Mouse (Mus musculus): ENCODE measurements around the gene 4933424G06Rik. TPM values are rescaled to one million over a fixed set of nuclear protein-coding genes. Genes with fewer than 3 reads are reported as not detected.
"Not testable (repeated sequence)": the region's sequence is repeated elsewhere in the genome, so short reads cannot be mapped to it uniquely, and the experiment has no call there.

4933424G06Rik gene
- not detected in 2 replicates for polyA plus RNA-seq (2012; rRNA removed)

- DNase-seq (ENCODE audit: low read depth, low spot score): peak; percentile 88
- under 1% methylated on average over 29 of the region's 29 CpGs for WGBS
These were observed at the start of gene 4933424G06Rik for GRCm38 (mm10) chr1:36709854-36710280. Gene 4933424G06Rik, plus strand, starts transcription at chr1:36710149.

DNA sequence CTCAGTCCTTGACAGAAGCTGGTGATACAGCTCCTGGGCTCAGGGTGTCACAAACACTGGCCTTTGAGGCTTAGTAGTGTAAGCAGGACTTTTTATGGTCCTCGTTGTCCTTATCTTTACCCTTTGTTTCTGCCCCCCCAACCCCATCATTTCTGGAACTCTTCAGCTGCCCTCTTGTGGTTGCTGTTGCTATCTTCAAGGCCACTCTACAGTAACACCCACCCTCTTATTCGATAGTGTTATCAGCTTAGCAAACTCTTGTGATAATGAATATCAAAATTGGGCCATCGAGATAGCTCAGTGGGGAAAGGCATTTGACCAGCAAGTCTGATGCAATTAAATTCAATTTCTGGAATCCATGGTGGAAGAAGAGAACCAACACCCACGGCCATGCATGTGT is 45.5 kb upstream of the 4933424G06Rik start:
- DNase-seq (ENCODE audit: low read depth, low spot score): no peak
- WGBS: 36% methylated on average over 4 of the region's 4 CpGs

- WGBS: 86% methylated on average over 11 of the region's 11 CpGs
- no peak for DNase-seq (ENCODE audit: low read depth, low spot score)
These were observed 44.7 kb upstream of the 4933424G06Rik start for GRCm38 (mm10) chr1:36665165-36665723.

DNA sequence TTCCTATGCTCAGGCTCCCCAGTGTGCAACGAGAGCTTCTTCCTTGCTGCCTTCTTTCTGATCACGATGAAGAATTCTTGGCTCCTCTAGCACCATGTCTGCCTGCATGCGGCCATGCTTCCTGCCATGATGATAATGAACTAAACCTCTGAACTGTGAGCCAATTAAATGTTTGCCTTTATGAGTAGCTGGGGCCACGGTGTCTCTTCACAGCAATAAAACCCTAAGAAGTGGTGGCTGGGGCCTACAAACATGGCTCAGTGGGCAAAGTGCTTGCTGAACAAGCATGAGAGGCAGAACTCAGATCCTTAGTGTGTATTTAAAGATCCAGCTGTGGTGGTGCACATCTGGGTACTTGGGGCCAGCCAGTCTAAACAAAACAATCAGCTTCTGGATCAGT is 44.0 kb upstream of the 4933424G06Rik start:
- WGBS: 52% methylated on average over 4 of the region's 4 CpGs

DNA sequence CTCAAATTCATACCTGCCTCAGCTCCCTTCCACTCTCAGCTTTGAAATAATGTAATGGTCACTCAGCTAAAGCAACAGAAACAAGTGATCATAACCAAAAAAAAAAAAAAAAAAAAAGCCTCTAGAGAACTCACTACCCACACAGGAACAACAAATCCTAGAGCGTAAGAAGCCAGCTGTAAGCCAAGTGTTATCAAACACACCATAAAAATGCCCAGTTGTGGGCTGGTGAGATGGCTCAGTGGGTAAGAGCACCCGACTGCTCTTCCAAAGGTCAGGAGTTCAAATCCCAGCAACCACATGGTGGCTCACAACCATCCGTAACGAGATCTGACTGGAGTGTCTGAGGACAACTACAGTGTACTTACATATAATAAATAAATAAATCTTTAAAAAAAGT is 41.9 kb upstream of the 4933424G06Rik start:
- 51% methylated on average over 4 of the region's 4 CpGs for WGBS

More for the DNA sequence above, 44.0 kb upstream of the 4933424G06Rik start:
- no peak for DNase-seq (ENCODE audit: low read depth, low spot score)

GRCm38 (mm10) chr1:36670256-36670655 is 39.7 kb upstream of the 4933424G06Rik start:
- WGBS: 83% methylated on average over 4 of the region's 4 CpGs
- DNase-seq (ENCODE audit: low read depth, low spot score): no peak

More for the DNA sequence above, 41.9 kb upstream of the 4933424G06Rik start:
- DNase-seq (ENCODE audit: low read depth, low spot score): not testable (repeated sequence)

- DNase-seq (ENCODE audit: low read depth, low spot score): no peak
- 90% methylated on average over 10 of the region's 10 CpGs for WGBS
These were observed 38.7 kb upstream of the 4933424G06Rik start for GRCm38 (mm10) chr1:36671260-36671659.

- no peak for DNase-seq (ENCODE audit: low read depth, low spot score)
- 53% methylated on average over 16 of the region's 16 CpGs for WGBS
These were observed 37.1 kb upstream of the 4933424G06Rik start for GRCm38 (mm10) chr1:36672648-36673350.

DNA sequence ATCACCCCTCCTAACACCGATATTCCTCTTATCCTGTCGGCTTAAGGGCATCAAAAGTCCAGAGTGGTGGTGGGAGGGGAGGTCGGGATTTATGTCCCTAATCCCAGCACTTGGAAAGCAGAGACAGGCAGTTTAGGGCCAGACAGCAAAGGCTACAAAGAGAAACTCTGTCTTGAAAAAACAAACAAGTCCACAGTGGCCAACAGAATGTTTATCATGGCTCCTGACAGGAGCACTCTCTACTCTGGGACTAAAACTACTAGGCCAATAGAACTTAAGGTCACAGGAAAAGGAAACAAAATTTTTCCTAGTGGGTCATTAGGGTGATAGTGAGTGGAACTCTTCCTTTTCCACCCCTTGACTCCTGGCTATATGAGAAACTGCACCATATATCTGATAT is 35.0 kb upstream of the 4933424G06Rik start:
- WGBS: 34% methylated on average over 3 of the region's 3 CpGs

DNA sequence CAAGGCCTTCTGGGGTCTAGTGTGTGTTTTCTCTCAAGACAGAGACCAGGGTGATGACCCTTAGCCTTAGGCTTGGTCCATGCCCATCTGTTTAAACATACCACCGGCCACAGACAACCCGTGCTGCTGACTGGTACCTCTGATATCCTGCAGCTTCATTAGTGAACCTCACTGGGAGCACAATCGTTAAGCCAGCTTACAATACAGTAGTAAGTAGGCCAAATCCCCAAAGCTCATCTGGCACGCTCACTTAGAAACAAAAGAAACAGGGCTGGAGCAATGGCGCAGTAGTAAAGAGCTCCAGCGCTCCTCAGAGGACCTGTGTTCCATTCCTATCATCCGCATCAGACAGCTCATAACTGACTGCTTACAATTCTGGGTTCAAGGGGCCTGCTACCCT is 29.1 kb upstream of the 4933424G06Rik start:
- WGBS: 77% methylated on average over 7 of the region's 7 CpGs
- no peak for DNase-seq (ENCODE audit: low read depth, low spot score)

More for the DNA sequence above, 35.0 kb upstream of the 4933424G06Rik start:
- DNase-seq (ENCODE audit: low read depth, low spot score): no peak

DNA sequence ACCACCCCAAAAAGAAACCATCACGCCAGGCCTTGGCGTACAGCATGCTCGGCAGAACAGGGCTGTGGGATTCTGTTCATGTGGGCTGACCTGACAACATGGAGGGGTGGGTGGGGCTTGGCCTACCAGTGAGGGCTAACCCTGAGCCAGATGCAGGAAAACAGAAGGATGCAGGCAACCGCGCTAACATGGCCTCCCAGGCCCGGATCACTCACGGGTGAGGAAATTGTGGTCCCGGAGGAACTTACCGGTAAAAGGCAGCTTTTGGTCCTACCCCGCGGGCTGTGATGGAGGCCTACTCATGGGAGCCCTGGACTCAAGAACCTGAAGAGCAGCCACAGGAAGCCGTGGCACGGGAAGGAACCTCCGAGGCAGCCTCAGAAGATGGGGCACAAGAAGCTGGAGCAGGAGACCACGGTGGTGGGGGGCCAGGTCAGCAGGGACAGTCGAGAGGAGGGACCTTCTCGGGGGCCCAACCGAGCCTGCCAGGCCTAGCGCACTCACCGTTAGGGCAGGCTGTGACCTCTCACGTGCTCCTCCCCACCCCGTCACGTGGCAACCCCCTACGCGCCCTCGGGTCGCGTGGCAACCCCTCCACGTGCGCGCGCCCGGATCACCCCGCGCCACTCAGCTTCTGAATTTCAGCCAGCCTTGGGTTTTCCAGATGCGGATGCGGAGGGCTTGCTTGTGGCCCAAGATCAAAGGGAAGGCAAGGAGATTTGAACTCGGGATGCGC is 27.2 kb upstream of the 4933424G06Rik start, which contains the start of gene Fam178b:
Fam178b (minus strand) TSS at position 564 of the 736 bp plus-strand sequence.
- no peak for DNase-seq (ENCODE audit: low read depth, low spot score)
- WGBS: 95% methylated on average over 39 of the region's 39 CpGs

- 5% methylated on average over 13 of the region's 13 CpGs for WGBS
- DNase-seq (ENCODE audit: low read depth, low spot score): peak; percentile 57
These were observed 26.0 kb upstream of the 4933424G06Rik start for GRCm38 (mm10) chr1:36683810-36684467.

GRCm38 (mm10) chr1:36690671-36691235 is 19.2 kb upstream of the 4933424G06Rik start:
- no peak for DNase-seq (ENCODE audit: low read depth, low spot score)
- WGBS: 59% methylated on average over 11 of the region's 11 CpGs

DNA sequence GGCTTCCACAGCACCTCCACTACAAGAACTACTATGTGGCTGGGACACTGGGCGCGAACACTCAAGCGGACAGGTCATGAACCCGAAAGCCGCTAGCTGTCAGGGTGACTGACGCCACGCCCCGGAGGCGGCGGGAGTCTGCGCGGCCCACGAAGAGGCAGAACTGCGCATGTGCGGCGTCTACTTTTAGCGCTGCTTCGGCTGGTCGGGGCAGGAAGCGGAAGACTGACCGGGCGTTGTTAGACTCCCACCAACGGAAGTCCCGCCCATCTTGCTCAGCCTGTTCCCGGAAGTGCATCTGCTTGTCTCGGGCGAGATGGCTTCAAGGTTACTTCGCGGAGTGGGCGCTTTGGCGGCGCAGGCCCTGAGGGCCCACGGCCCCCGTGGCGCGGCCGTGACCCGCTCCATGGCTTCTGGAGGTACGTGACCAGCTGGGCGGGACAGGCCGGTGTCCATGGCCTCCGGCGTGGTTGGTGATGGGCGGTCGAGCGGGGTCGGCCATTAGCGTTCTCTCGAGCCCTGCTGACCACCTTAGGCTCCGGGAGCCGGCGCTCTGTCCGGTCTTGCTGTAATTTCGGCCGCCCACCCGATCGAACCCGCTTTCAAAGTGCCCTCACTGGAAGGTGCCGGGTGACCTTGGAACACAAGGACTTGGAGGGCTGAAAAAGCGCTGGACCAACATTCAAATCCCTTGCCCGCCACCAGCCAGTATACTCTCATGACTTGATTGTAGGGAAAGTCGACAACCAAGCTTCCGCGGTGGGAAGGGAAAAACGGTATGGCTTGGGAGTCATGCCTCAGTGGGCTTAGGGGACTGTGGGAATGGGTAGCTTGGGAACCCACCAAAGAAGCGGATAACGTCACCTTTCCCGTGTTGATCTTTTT is 18.4 kb upstream of the 4933424G06Rik start, which contains the start of gene Cox5b:
Cox5b (plus strand) TSS at position 179 of the 885 bp plus-strand sequence.
- peak; percentile 97 for DNase-seq (ENCODE audit: low read depth, low spot score)
- under 1% methylated on average over 68 of the region's 68 CpGs for WGBS

DNA sequence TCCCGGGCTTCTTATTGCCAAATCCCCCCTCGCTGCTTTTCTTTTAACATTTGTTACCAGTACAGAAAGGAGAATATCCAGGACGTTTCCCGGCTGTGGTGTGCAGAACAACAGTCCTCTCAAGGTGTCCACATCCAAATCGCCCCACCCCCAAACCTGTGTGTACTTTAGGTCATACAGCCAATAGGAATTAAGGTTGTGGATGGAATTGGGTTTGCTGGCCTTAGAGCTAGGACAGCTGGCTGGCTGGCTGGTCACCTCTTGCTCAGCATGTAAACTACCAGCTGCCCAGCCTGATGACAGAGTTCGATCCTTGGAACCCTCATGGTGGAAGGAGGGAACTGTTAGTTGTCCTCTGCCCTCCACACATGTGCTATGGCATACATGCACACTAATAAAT is 15.1 kb upstream of the 4933424G06Rik start:
- peak; percentile 45 for DNase-seq (ENCODE audit: low read depth, low spot score)
- 51% methylated on average over 6 of the region's 6 CpGs for WGBS

- 49% methylated on average over 6 of the region's 6 CpGs for WGBS
- DNase-seq (ENCODE audit: low read depth, low spot score): no peak
These were observed 13.5 kb upstream of the 4933424G06Rik start for GRCm38 (mm10) chr1:36696411-36696810.

GRCm38 (mm10) chr1:36697030-36697429 is 12.9 kb upstream of the 4933424G06Rik start:
- no peak for DNase-seq (ENCODE audit: low read depth, low spot score)
- 75% methylated on average over 5 of the region's 5 CpGs for WGBS

DNA sequence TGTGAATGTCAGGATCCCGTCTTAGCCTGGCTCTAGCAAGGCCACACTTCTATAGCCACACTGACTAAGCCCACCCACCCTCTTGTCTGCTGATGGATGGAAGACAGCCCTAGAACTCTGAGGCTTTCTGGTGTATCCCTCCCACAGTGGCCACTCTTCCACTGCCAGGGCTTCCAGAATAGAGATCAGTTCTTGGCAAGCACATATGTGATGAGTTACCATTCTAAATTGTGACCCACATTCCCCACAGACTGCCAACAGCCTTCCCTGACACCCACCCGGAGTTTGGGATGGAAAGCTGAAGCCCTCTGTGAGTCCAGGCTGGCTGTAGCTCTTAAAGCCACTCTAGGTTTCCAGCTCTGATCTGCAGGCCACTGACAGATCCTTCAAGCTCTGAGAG is 2.8 kb upstream of the 4933424G06Rik start:
- DNase-seq (ENCODE audit: low read depth, low spot score): no peak
- 84% methylated on average over 2 of the region's 2 CpGs for WGBS
